Mouse (Mus musculus): Measurements from ENCODE around the gene Loxl1. TPM values are rescaled to one million over a fixed set of nuclear protein-coding genes. Genes with fewer than 3 reads are reported as not detected.
A peak's percentile ranks its signal among the peaks of the same experiment; 100 is the strongest.

Loxl1 gene
- total RNA-seq (2017), result 0.25 TPM in 1 of 2 replicates, not detected in the other

- peak; percentile 33 to 51; a peak in 2 of 4 replicates for ATAC-seq (replicated peaks in 1 of 2; ENCODE audit: insufficient read depth in 1 of 2, low FRiP score in 2 of 2, low TSS enrichment in 1 of 2, low read depth in 1 of 2, poor library complexity in 2 of 2, severe bottlenecking in 2 of 2)
These were observed at the start of gene Loxl1 for GRCm38 (mm10) chr9:58312944-58313359. Loxl1 (minus strand) TSS chr9:58313186.

GRCm38 (mm10) chr9:58361956-58362355 lies 49.0 kb upstream of the Loxl1 start:
- ATAC-seq (replicated peaks in 1 of 2; ENCODE audit: insufficient read depth in 1 of 2, low FRiP score in 2 of 2, low TSS enrichment in 1 of 2, low read depth in 1 of 2, poor library complexity in 2 of 2, severe bottlenecking in 2 of 2), result no peak

- no peak for ATAC-seq (replicated peaks in 1 of 2; ENCODE audit: insufficient read depth in 1 of 2, low FRiP score in 2 of 2, low TSS enrichment in 1 of 2, low read depth in 1 of 2, poor library complexity in 2 of 2, severe bottlenecking in 2 of 2)
These were observed 48.4 kb upstream of the Loxl1 start for GRCm38 (mm10) chr9:58361373-58361772.

- no peak for ATAC-seq (replicated peaks in 1 of 2; ENCODE audit: insufficient read depth in 1 of 2, low FRiP score in 2 of 2, low TSS enrichment in 1 of 2, low read depth in 1 of 2, poor library complexity in 2 of 2, severe bottlenecking in 2 of 2)
These were observed 42.5 kb upstream of the Loxl1 start for GRCm38 (mm10) chr9:58355262-58356050.

- ATAC-seq (replicated peaks in 1 of 2; ENCODE audit: insufficient read depth in 1 of 2, low FRiP score in 2 of 2, low TSS enrichment in 1 of 2, low read depth in 1 of 2, poor library complexity in 2 of 2, severe bottlenecking in 2 of 2), result no peak
These were observed 41.7 kb upstream of the Loxl1 start for GRCm38 (mm10) chr9:58354701-58355100.

- ATAC-seq (replicated peaks in 1 of 2; ENCODE audit: insufficient read depth in 1 of 2, low FRiP score in 2 of 2, low TSS enrichment in 1 of 2, low read depth in 1 of 2, poor library complexity in 2 of 2, severe bottlenecking in 2 of 2), result no peak
These were observed 40.2 kb upstream of the Loxl1 start for GRCm38 (mm10) chr9:58353224-58353623.

- ATAC-seq (replicated peaks in 1 of 2; ENCODE audit: insufficient read depth in 1 of 2, low FRiP score in 2 of 2, low TSS enrichment in 1 of 2, low read depth in 1 of 2, poor library complexity in 2 of 2, severe bottlenecking in 2 of 2), result no peak
These were observed 34.8 kb upstream of the Loxl1 start for GRCm38 (mm10) chr9:58347795-58348194.

- ATAC-seq (replicated peaks in 1 of 2; ENCODE audit: insufficient read depth in 1 of 2, low FRiP score in 2 of 2, low TSS enrichment in 1 of 2, low read depth in 1 of 2, poor library complexity in 2 of 2, severe bottlenecking in 2 of 2), result no peak
These were observed 33.5 kb upstream of the Loxl1 start for GRCm38 (mm10) chr9:58346498-58346897.

GRCm38 (mm10) chr9:58345963-58346362 lies 33.0 kb upstream of the Loxl1 start:
- no peak for ATAC-seq (replicated peaks in 1 of 2; ENCODE audit: insufficient read depth in 1 of 2, low FRiP score in 2 of 2, low TSS enrichment in 1 of 2, low read depth in 1 of 2, poor library complexity in 2 of 2, severe bottlenecking in 2 of 2)

- ATAC-seq (replicated peaks in 1 of 2; ENCODE audit: insufficient read depth in 1 of 2, low FRiP score in 2 of 2, low TSS enrichment in 1 of 2, low read depth in 1 of 2, poor library complexity in 2 of 2, severe bottlenecking in 2 of 2), result no peak
These were observed 28.8 kb upstream of the Loxl1 start for GRCm38 (mm10) chr9:58341795-58342194.

- no peak for ATAC-seq (replicated peaks in 1 of 2; ENCODE audit: insufficient read depth in 1 of 2, low FRiP score in 2 of 2, low TSS enrichment in 1 of 2, low read depth in 1 of 2, poor library complexity in 2 of 2, severe bottlenecking in 2 of 2)
These were observed 23.8 kb upstream of the Loxl1 start for GRCm38 (mm10) chr9:58336650-58337281.

GRCm38 (mm10) chr9:58331276-58331675 lies 18.3 kb upstream of the Loxl1 start:
- ATAC-seq (replicated peaks in 1 of 2; ENCODE audit: insufficient read depth in 1 of 2, low FRiP score in 2 of 2, low TSS enrichment in 1 of 2, low read depth in 1 of 2, poor library complexity in 2 of 2, severe bottlenecking in 2 of 2), result no peak

GRCm38 (mm10) chr9:58330293-58330692 lies 17.3 kb upstream of the Loxl1 start:
- peak; percentile 66 to 71 for ATAC-seq (replicated peaks in 1 of 2; ENCODE audit: insufficient read depth in 1 of 2, low FRiP score in 2 of 2, low TSS enrichment in 1 of 2, low read depth in 1 of 2, poor library complexity in 2 of 2, severe bottlenecking in 2 of 2)

GRCm38 (mm10) chr9:58327382-58327781 lies 14.4 kb upstream of the Loxl1 start:
- no peak for ATAC-seq (replicated peaks in 1 of 2; ENCODE audit: insufficient read depth in 1 of 2, low FRiP score in 2 of 2, low TSS enrichment in 1 of 2, low read depth in 1 of 2, poor library complexity in 2 of 2, severe bottlenecking in 2 of 2)

GRCm38 (mm10) chr9:58326477-58327180 lies 13.6 kb upstream of the Loxl1 start:
- no peak for ATAC-seq (replicated peaks in 1 of 2; ENCODE audit: insufficient read depth in 1 of 2, low FRiP score in 2 of 2, low TSS enrichment in 1 of 2, low read depth in 1 of 2, poor library complexity in 2 of 2, severe bottlenecking in 2 of 2)

GRCm38 (mm10) chr9:58321681-58322080 lies 8.7 kb upstream of the Loxl1 start:
- ATAC-seq (replicated peaks in 1 of 2; ENCODE audit: insufficient read depth in 1 of 2, low FRiP score in 2 of 2, low TSS enrichment in 1 of 2, low read depth in 1 of 2, poor library complexity in 2 of 2, severe bottlenecking in 2 of 2), result no peak

- no peak for ATAC-seq (replicated peaks in 1 of 2; ENCODE audit: insufficient read depth in 1 of 2, low FRiP score in 2 of 2, low TSS enrichment in 1 of 2, low read depth in 1 of 2, poor library complexity in 2 of 2, severe bottlenecking in 2 of 2)
These were observed 5.3 kb upstream of the Loxl1 start for GRCm38 (mm10) chr9:58318317-58318716.

- no peak for ATAC-seq (replicated peaks in 1 of 2; ENCODE audit: insufficient read depth in 1 of 2, low FRiP score in 2 of 2, low TSS enrichment in 1 of 2, low read depth in 1 of 2, poor library complexity in 2 of 2, severe bottlenecking in 2 of 2)
These were observed 4.4 kb upstream of the Loxl1 start for GRCm38 (mm10) chr9:58317381-58317780.

Data from hematopoietic stem cell, adult 5-6 weeks (primary cell).